Mouse (Mus musculus): ENCODE measurements around the gene Hus1.

DNA sequence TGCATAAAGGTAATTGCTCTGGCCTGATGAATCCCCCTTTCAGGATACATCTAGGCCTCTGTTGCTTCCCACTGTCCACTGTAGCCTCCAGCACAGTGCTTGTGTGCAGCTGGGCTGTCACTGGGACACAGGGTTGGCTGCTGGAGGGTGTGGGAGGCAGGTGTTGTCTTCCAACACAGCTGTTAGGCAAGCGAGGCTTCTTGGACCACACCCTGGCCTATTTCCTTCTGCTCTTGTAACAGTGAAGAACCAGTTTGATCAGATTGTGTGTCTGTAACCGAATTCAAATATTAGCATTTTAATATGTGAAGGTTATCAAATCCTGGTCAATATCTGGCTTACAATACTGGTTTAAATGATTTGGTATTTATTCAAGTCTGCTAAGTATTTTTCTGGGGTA lies 40.9 kb upstream of the Hus1 start:
- TF ChIP-seq CTCF (IDR thresholded peaks at IDR 0.05) (no peak), EP300 (IDR thresholded peaks at IDR 0.05) (no peak)
